Mouse (Mus musculus) right cerebral cortex, postnatal 10 days (tissue): Measurements from ENCODE around the gene Creg1.

Source experiments
- DNase-seq, 2 experiments: peaks; one replicate each; pipeline ENCODE4 v3.0.0; 2021; ENCODE audit warnings: low spot score in 2 of 2

Creg1 gene

DNA sequence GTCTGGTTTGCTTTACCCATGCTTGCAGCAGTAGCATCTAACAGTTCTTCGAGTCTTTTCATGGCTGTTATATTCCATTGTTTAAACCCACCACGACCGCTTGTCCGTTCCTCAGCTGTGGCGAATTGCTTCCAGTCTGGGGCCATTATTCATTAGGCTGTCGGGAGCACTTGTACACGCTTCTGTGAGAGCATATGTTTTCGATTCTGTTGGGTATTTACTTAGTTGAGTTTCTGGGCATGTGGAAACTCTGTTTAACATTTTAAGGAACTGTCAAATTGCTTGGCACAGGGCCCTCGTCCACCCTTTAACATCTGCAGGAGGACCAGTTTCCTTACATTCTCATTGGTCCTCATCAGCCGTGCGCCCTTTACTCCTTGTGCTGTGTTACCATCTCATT is 22.8 kb downstream of the Creg1 start:
- DNase-seq, result no peak

DNA sequence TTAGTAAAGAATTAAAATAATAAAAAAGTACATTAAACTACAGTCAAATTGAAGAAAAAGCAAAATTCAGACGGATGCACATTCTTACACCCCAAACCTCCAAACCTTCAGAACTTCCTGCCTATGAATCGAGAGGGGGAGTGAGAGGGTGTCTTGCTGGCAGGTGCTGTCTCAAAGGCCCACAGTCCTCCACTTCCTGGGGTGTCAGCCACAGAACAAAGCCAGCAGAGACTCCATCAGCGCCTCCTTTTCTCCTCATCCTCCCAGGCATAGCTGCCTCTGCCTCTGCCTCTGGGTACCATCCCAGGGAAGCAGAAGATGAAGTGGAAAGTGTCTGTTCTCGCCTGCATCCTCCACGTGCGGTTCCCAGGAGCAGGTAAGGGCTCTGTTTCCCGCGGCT is 25.0 kb downstream of the Creg1 start, which contains the start of gene Cd247:
Gene Cd247 (plus strand): TSS at position 171 of the 400 bp plus-strand sequence.
- DNase-seq, result no peak

DNA sequence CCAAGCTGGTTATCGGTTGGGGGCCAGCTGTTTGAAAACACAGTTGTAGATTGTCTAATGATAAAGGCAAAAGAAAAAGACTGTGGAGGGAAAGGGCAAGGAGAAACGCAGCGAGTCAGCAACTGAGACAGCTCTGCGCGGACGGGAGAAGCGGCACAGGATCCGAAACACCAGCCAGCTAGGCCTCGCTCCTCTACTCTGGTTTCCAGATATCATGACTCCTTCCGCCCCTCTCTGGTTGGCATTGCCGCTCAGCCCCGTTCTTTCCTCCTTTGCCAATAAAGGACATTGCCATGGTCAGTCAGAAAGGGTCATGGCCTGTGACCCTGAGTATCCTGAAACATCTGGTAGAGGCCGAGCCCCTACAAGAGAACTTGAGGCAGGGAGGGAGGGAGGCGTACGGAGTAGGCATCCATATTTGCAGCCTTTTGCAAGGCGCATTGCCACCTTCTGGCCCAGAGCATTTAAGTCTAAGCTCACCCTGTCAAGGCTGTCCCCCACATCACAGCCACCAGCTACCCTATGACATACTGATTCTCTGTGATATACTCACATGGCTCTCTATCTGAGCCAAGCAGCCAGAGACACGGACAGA is 25.6 kb downstream of the Creg1 start:
- no peak for DNase-seq

DNA sequence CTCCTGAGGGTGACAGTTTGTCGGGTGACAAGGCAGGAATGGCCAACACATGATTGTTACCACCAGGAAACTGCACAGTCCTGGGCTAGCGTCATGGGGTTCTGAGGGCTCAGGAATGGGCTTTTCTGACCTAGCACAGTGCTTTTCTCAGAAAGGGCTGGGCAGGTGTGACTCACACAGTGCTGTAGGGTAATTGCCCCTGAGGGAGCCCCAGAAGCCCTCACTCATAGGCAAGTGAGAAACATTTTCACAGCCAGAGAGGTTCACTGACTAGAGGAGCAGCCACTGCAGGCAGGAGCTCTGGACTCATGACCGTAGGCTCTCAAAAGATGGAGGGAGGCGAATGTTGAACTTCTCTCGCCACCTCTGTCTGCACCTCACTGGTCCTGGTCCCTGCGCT is 26.4 kb downstream of the Creg1 start:
- no peak for DNase-seq

DNA sequence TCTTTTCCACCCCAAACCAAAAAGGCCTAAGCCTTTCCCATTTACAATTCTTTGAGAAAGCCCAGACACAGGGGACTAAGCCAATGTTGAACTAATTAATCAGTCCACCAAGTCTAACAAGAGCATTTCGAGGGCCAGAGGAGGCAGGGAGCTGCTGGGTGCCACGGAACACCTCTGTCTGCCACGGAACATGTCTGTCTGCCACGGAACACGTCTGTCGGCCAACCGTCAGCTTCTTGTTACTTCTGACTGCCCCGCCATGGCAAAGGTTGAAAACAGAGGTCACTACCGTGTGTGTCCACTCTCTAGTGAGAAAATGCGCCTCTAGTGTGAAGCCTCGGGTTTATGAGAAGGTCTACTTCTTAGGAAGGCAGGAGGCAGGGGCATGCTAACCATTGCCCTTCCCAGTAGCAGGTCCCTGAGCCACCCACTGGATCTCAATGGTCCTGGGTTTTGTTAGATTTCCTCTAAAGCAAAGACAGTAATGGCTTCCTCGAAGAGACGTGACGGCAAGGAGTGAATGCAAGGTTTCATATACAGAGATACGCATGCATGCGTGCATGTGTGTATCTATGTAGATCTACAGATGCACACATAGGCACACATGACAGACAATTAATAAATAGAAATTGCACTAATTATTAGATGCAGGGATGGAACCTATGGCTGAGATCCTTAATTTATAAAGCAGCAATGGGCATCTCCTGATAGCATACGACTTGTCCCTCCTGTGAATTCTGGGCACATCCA is 27.1 kb downstream of the Creg1 start:
- no peak for DNase-seq

DNA sequence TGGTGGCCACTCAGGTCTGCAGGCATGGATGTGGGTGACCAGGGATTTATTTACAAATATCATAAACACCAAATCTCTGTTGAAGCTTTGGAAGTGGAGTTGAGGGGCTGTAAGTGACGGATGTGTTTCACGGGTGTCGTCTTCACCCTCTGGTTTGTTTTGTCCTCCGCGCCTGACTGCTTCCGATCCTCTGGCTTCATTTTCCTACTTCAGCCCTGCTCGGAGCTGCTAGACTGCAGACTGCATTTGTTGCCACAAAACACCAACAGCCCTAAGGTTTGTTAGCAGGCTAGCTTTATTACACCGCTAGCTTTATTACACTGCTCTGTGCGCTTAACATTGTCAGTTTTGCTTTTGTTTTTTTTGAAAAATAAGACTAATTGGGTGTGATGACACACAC is 27.9 kb downstream of the Creg1 start:
- DNase-seq, result no peak

DNA sequence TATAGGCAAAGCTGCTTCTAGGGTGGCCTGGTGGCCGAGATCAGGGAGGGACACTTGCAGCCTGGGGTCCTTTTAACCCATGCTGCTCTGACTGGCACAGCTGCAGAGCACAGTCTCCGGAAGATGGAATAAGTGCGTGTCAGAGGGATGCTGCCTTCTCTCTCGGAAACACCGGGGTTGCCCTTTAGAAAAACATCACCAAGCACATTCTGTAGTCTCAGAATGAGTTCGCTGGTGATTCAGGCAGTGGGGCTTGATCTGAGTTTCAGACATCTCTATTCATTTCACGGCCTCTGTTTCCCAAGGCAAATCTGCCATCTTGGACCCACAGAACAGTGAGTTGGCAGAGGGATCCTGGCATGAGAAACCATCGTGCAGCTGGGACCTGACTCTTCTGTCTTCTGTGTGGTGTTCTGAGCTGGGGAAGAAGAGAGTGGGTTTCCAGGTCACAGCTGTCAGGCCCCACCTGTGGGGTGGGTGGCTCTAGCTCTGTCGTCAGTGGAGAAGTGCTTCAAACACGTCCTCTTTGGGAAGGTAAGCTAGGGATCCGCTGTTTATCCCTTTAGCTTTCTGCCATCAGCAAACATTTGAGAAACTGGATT is 38.3 kb downstream of the Creg1 start:
- DNase-seq, result no peak

DNA sequence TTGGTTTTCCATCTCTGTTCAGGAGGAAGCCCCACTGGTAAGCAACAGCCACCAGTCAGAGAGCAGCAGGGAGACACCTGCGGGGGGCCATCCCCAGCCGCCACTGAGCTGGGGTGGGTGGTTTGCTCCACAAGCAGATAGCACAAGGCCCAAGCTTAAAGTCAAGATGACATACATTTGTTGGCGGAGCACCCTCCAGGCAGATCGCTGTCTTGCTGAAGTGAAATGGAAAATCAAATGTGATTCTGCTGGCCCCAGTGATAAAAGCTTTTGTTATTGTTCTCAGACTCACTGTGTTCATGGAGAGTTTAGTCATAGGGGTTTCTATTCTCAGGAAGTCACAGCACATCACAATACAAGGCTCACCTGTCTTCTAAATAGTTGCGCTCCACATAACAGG is 39.6 kb downstream of the Creg1 start:
- no peak for DNase-seq

DNA sequence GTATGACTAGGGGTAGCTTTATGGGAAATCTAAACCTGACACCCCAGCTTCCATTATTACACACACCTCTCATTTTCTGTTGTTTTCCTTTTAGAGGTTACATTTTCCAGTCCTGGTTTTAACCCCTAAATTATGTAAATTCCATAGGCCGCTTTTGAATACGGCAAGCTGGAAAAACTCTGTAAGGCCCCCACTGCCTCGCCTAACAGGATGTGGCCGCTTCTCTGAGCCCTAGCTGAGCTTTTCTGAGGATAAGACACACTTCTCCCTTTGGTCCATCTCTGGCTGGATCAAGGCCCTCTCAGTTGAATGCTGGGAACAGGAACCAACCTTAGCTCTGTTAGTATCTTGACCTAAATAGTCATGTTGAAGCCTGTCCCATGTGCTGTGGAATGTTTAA is 40.6 kb downstream of the Creg1 start:
- no peak for DNase-seq

DNA sequence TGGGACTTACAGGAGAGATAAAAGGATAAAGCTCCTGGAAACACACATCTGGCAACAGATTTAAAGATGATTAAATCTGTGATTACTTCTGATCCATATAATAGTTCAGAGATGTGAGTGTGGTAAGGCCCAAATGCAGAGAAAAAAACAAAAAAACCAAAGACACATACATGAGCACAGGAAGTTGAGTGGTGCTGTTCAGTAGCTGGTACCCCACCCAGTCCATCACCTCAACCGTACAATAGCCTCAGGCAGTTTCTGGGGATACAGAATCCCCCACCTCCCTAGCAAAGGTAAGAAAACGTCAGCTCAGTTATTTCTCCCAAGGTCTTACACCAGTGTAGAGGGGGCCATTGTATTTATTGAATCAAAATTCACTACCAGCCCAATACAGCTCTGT is 47.1 kb downstream of the Creg1 start:
- DNase-seq, result no peak

DNA sequence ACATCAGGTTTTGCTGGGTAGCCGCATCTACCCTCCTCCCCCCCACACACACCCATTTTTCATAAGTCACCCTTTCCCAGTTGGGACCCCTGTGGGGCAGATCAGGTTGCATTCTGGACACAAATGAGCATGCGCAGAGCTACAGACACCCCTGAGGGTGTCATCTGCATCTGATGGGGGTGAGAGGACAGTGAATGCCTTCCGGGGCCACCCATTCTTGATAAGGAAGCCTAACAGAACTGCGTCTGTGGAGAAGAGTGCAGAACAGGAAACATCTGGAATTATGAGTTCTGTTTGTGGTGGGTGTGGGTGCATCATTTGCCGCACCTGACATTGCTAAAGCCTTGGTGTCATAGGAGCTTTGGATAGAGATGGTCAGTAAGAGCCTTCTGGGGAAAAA is 47.6 kb downstream of the Creg1 start:
- DNase-seq, result no peak

DNA sequence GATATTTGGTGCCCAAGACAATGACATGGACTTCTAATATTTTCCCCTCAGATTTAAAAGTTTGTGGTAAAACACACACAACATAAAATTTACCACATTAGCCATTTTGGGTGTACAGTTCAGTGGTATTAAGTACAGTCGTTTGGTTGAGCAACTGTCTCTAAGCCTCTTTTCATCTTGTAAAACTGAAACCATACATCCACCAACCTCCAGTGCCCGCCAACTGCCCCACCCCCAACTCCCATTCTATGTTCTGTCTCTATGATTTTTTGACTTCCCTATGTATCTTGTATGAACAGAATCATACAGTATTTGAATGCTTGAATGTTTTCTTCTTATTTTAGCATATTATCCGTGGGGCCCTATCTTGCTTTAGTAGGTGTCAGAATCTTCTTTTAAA is 49.2 kb downstream of the Creg1 start:
- no peak for DNase-seq

DNA sequence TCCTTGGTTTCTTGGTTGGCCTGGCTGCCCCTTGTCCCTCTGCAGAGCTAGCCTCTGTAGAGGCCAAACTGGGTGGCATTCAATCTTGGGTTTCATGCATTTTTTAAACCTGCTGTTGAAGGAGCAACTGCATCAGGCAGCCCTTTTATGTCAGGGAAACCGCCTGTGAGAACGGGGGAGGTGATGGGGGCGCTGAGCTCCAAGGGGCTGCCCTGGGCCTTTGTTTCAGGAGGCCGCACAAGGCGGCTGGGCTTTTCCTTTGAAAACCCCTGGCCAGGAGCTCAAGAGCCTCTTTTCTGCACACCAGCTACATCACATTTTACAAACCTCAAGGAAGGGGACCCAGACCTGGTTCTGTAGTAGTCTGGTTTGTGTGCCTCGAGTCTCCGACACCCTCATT is 50.6 kb downstream of the Creg1 start:
- no peak for DNase-seq

DNA sequence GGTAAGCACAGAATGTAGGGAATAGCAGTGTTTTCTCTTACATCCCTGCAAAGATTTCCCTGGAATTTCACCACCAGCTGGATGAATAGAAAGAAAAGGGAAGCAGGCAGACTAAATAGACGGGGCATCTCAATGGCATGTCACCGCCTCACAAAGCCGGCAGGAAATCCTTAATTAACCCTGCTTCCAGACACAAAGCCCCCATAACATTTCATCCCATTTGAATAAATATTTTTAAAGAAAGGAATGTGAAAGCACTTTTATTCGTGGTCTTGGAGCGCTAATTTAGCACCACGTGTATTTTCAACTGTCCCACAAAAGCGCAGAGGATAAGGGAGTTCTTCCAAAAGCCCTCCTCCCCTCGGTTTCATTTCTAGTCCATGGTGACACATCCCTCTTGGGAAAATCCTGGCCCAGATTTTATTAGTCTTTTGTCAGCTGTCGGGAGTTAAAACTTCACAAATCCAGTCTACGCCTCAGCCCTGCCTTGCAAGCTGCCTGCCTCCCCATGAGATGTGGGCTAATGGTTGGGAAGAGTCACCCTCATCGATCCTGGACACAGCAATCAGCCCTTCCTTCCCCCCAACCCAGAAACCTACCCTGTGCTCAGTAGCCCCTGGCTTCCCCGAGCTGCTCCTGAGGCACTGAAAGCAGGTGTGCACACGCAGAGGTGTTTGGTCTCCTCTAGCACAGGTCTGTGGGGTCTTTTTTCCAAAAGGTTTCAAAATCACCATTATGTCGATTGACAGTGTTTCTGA is 51.2 kb downstream of the Creg1 start:
- no peak for DNase-seq

DNA sequence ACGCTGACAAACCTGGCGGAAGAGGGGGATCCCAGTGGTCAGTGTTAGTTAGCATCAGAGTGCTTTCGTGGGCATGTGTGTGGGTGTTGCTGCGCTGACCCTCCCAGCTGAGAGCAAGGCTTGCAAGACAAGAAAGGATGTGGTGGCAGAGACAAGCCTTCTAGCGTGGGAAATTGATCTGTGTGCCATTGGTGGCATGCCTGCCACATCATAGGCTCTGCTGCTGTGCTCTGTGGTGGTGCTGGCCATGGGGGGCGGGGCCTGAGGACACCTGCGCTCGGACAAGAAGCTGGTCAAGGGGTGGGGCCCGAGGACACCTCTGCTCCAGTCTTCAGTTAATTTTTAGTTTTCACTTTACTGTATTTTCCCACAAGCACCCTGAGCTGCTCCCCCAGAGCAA is 52.8 kb downstream of the Creg1 start:
- DNase-seq, result no peak

DNA sequence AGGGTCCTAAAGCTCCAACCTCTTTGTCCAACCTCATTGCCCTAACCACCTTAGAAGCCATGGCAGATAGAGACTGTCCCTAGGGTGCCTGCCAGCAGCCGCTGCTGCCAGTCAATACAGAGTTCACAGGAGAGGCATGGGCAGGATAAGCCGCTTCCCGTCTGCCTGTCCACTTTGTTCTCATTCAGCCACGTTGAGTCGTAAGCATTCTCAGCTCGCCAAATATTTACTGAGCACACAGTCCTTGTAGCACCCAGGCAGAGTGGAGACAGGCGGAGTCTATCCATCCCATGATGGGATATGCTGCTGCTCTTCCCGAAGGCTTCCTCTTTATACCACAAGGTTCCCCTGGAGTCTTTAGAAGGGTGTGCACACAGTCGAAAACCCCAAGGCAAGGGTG is 53.7 kb downstream of the Creg1 start:
- DNase-seq, result no peak

DNA sequence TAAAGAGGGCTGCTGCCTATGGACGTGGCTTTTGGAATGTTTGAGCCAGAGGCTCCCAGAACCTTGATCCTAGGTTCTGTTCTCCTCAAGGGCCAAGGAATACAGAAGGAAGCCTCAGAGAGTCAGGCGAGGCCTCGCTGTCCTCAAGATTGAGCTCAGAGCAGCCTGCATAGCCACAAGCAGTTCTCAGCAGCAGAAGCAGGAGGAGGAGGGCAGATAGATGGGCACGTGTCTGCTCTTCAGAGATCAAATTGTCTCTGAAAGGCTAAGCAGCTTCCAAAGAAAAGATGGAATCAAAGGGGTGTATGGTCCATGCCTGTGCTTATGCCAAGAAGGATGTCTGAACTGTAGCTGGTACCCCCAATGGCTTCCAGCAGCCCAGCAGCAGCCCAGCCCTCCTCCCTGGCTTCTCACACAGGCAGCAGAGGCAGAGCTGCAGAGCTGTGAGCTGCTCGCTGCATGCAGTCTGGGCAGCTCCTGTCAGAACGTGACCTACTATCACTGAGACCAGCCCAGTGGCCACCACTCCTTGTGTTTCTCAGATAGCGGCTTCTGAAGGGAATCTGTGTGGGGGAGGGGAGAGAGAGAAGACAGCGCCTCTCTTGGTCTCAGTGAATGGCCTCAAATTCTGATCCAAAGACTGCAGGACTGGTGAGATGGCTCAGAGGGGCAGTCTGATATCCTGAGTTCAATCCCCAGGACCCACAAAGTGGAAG is 54.8 kb downstream of the Creg1 start:
- DNase-seq, result no peak

DNA sequence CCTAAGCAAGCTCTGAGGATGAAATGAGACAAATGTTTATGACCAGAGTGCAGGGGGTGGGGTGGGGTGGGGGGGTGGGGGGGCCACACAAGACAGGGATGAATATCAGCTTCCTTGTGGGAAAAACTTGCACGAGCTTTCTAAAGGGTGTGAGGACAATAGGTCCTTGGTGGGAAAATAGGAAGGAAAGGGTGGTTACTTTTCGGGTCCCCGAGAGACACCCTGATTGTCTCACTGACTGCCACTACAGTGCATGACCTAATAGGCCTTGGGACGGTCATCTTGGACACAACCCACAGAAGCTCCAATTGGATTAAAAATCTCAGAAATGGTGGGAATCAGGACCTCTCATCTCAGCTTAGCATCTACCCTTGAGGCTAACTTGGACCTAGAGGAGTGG is 55.6 kb downstream of the Creg1 start:
- no peak for DNase-seq

DNA sequence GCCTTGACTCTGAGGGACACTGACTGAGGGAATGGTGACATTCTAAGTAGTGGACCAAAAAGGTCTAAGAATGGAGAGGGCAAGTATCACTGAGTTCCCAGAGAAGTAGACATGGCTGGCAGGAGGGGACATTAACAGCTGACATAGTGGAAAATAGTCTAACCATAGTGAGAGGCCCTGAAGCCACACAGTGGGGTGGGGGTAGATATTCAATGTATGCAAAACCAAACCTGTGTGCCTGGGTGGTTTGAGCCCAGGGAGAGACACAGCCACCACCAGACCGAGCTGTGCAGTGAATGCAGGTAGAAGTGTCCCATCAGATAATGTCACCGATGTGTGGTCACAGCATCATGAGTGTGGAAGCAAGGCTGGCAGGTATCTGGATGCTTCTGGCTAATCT is 58.5 kb downstream of the Creg1 start:
- no peak for DNase-seq
